Mouse (Mus musculus) kidney, adult 2 months (tissue): Measurements from ENCODE around the gene Eif2ak1.

Source experiments
- CTCF ChIP-seq: fragments of 200-500 bp; conservative IDR thresholded peaks from 2 replicates; pipeline ENCODE4 v1.5.1; 2011; ENCODE audit warnings: low read depth, mild to moderate bottlenecking, control low read depth, low read length, moderate library complexity, mixed read lengths; ENCODE audit not compliant: insufficient read depth, insufficient read length
- POLR2A ChIP-seq: fragments of 200-500 bp; IDR thresholded peaks from one replicate; pipeline ENCODE4 v1.6.1; 2011; ENCODE audit warnings: low read depth, low read length, control low read depth

DNA sequence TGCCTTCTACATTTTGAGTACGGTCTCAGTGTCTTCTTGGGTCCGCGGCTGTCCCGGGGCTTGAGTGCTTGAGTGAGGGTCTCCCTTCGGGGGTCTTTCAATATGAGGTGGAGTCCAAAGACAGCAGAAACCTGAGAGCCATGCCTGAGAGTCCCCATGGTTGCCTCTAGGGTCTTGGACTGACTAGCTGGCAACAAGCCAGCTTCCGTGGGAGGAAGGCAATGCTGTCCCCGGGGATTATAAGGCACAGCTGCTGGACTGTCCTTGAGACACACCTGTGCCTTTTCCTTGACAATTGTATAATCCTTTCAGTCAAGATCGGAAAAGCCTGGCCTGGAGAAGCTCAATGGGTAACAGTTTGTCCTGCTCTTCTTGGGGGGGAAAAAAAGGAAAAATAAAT is 35.6 kb upstream of the Eif2ak1 start:
- TF ChIP-seq CTCF (no peak), POLR2A (no peak)
